Mouse (Mus musculus): ENCODE data around the gene Prodh2. TPM values are rescaled to one million over a fixed set of nuclear protein-coding genes. Genes with fewer than 3 reads are reported as not detected.

Gene Prodh2
- polyA plus RNA-seq, 1 experiment from 2014 or later = not detected

DNA sequence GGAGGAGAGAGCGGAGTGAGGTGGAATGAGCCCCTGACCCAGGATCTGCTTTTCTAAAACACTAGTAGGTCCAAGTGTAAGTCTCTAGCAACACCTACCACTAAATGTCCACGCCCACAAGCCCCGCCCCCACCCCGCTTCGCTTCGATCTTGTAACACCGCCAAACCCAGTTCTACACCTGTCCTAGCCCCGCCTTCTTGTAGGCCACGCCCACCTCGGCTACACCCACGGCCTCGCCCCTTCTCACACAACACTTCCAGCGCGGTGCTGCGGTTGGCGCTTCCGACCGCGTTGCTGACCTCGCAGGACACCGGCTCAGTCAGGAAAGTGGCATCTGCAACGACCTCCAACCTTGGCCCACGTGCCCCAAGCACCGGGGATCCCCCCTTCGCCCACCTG is 39.7 kb upstream of the Prodh2 start:
- Histone ChIP-seq H3K4me3 (ENCODE audit: low read depth, low read length) (no peak overlapping the region; the same call in 1 of the 2 replicates), H3K9ac (replicated peaks; ENCODE audit: low read depth) (no peak overlapping the region), H3K9me3 (ENCODE audit: low read length) (no peaks in the 10 kb centered on the region), H3K27ac (ENCODE audit: low read length) (no peak overlapping the region), H3K27me3 (replicated peaks; ENCODE audit: insufficient read depth, low read length) (peaks cover 43% of the 10 kb centered on the region), H3K36me3 (ENCODE audit: insufficient read depth, low read length) (no peaks in the 10 kb centered on the region), H3K4me2 (replicated peaks; ENCODE audit: low read depth, low read length) (no peak overlapping the region), H3K4me1 (ENCODE audit: insufficient read depth, low read depth, low read length) (no peaks in the 10 kb centered on the region)
- 2% methylated on average over 25 of the region's 25 CpGs for WGBS
- ATAC-seq (peak; percentile 55), DNase-seq (ENCODE audit: low spot score) (peak; percentile 38)
- TF ChIP-seq EP300 (IDR thresholded peaks at IDR 0.05) = no peak
- no peak for TF ChIP-seq CTCF (IDR thresholded peaks at IDR 0.05)

DNA sequence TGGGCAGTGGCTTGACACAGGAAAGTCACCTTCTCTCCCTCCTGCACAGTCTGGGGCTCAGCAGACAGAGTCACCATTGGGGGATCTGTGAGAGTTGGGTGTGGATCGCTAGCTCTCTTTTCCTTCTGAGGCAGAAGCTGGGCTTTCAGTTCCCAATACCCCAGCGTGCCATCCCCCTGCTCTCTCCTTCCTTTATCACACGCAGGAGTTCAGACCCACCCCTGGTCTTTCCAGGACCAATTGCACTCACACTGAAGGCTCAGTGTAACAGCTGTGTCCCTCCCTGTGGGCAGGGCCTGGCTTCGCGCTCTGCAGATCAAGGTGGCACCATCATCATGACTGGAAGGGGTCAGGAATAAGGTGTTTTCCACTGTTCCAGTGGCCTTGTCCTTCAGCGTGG is 39.2 kb upstream of the Prodh2 start:
- DNase-seq (ENCODE audit: low spot score) = no peak
- no peak for TF ChIP-seq EP300 (IDR thresholded peaks at IDR 0.05)
- H3K4me3 ChIP-seq (ENCODE audit: low read depth, low read length) = no peak overlapping the region
- H3K27me3 ChIP-seq (replicated peaks; ENCODE audit: insufficient read depth, low read length) = peaks cover 44% of the 10 kb centered on the region
- no peaks in the 10 kb centered on the region for H3K9me3 ChIP-seq (ENCODE audit: low read length)
- no peaks in the 10 kb centered on the region for H3K4me1 ChIP-seq (ENCODE audit: insufficient read depth, low read depth, low read length)
- no peak overlapping the region for H3K27ac ChIP-seq (ENCODE audit: low read length)
- H3K36me3 ChIP-seq (ENCODE audit: insufficient read depth, low read length) = no peaks in the 10 kb centered on the region
- H3K9ac ChIP-seq (replicated peaks; ENCODE audit: low read depth) = no peak overlapping the region
- ATAC-seq = no peak
- WGBS = 12% methylated on average over 6 of the region's 6 CpGs
- no peak overlapping the region for H3K4me2 ChIP-seq (replicated peaks; ENCODE audit: low read depth, low read length)

DNA sequence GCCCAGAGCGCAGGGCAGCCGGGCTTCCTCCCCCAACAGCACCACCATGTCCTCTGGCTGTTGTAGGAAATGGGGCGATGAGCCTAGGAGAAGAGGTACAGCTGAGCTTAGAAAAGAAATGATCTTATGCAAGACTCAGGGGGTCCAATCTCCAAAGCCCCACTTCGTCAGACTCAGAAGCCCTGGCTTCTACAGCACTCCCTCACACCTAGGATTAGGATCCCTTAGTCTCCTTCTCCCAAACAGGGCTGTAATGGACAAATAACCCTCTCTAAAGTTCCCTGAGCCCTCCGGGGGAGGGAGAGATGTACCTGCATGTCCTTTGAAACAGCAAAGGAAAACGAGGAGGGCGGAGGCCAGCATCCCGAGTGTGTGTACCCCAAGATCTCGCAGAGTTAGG is 36.9 kb upstream of the Prodh2 start:
- TF ChIP-seq CTCF (IDR thresholded peaks at IDR 0.05) (no peak), EP300 (IDR thresholded peaks at IDR 0.05) (no peak)
- Histone ChIP-seq H3K4me2 (replicated peaks; ENCODE audit: low read depth, low read length) (no peak overlapping the region), H3K27ac (ENCODE audit: low read length) (no peak overlapping the region), H3K27me3 (replicated peaks; ENCODE audit: insufficient read depth, low read length) (peaks cover 44% of the 10 kb centered on the region), H3K36me3 (ENCODE audit: insufficient read depth, low read length) (no peaks in the 10 kb centered on the region), H3K4me3 (ENCODE audit: low read depth, low read length) (no peak overlapping the region), H3K4me1 (ENCODE audit: insufficient read depth, low read depth, low read length) (no peaks in the 10 kb centered on the region), H3K9ac (replicated peaks; ENCODE audit: low read depth) (no peak overlapping the region), H3K9me3 (ENCODE audit: low read length) (no peaks in the 10 kb centered on the region)
- ATAC-seq = no peak
- WGBS = 2% methylated on average over 9 of the region's 9 CpGs
- DNase-seq (ENCODE audit: low spot score) = no peak

DNA sequence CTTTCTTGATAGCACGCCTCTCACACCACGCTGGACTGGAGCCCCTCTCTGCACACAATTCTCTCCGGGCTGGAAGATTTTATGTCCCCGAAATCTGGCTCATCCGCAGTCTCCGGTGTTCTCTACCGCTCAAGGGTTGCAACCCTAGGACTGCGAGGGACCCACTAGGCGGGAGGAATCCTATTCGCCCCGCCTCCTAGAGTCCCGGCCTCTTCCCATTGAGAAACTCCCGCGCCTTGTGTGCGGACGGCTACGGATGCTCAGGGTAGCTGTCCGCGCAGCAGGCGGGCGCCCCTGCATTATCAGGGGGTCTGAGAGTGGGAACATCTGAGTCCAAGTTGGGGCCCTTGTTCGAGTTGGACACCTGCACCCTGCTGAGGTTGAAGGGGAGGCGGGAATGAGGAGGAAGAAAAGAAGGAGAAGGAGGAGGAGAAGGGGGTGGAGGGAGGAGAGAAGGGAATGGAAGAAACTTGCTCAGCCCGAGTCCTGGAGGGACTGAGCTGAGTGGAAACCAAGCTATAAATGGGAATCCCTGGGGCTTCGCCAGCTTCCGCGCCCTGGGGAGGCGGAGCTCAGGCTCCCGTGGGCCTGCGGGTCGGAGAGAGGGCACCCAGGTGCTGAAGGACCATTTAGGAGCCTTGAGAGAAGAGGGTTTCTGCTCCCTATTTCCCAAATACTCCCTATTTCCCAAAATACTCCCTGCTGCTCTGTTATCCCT is 36.4 kb upstream of the Prodh2 start:
- TF ChIP-seq CTCF (IDR thresholded peaks at IDR 0.05) (no peak), EP300 (IDR thresholded peaks at IDR 0.05) (no peak)
- under 1% methylated on average over 31 of the region's 31 CpGs for WGBS
- DNase-seq (ENCODE audit: low spot score) = no peak
- ATAC-seq = no peak
- H3K4me3 ChIP-seq (ENCODE audit: low read depth, low read length) = no peak overlapping the region
- no peaks in the 10 kb centered on the region for H3K4me1 ChIP-seq (ENCODE audit: insufficient read depth, low read depth, low read length)
- no peak overlapping the region for H3K4me2 ChIP-seq (replicated peaks; ENCODE audit: low read depth, low read length)
- no peaks in the 10 kb centered on the region for H3K9me3 ChIP-seq (ENCODE audit: low read length)
- H3K27me3 ChIP-seq (replicated peaks; ENCODE audit: insufficient read depth, low read length) = peaks cover 44% of the 10 kb centered on the region
- H3K9ac ChIP-seq (replicated peaks; ENCODE audit: low read depth) = no peak overlapping the region
- H3K36me3 ChIP-seq (ENCODE audit: insufficient read depth, low read length) = no peaks in the 10 kb centered on the region
- no peak overlapping the region for H3K27ac ChIP-seq (ENCODE audit: low read length)

DNA sequence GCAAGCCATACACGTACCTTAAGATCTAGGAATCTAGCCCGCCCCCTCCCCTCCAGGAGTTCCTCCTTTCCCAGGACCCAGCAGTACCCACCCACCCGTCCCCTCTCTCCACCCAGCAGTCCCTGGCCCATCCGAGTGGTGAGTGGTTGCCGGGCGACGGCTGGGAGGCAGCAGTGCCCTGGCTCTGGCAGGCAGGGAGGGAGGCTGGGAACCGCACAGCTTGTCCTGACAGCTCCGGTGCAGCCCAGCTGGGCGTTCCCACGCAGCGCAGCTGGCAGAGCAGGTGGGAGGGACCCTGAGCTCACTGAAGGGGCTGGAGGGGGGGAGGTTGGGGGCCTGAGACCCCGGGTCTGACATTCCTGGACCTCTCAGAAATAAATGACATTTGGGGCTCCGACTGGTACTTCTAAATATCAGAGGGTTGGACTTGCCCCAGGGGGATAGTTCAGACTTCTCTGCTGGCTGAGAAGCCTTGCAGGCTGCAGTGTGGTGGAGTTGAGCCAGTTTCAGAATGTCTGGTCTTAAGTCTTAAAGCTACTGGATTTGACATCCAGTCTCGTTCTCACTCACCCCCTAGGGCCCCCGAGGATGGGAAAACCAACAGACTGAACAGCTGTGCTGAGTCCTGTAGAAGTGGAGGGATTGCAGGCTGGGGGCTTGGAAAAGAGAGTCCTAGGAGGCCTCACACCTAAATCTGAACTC is 35.6 kb upstream of the Prodh2 start, which contains the start of the genes Kirrel2 and Nphs1:
Kirrel2 (minus strand) TSS at position 62 of the 702 bp plus-strand sequence.
Nphs1 (plus strand) TSS at position 687 of the 702 bp plus-strand sequence.
- Histone ChIP-seq H3K27ac (ENCODE audit: low read length) (no peak within 1 kb of the TSS), H3K27me3 (replicated peaks; ENCODE audit: insufficient read depth, low read length) (peaks cover 38% of the 10 kb centered on the region), H3K9ac (replicated peaks; ENCODE audit: low read depth) (no peak within 1 kb of the TSS), H3K4me3 (ENCODE audit: low read depth, low read length) (no peak within 1 kb of the TSS), H3K4me2 (replicated peaks; ENCODE audit: low read depth, low read length) (no peak within 1 kb of the TSS), H3K4me1 (ENCODE audit: insufficient read depth, low read depth, low read length) (no peaks in the 10 kb centered on the region), H3K36me3 (ENCODE audit: insufficient read depth, low read length) (no peaks in the 10 kb centered on the region), H3K9me3 (ENCODE audit: low read length) (no peaks in the 10 kb centered on the region)
- 6% methylated on average over 13 of the region's 16 CpGs for WGBS
- no peak for TF ChIP-seq EP300 (IDR thresholded peaks at IDR 0.05)
- TF ChIP-seq CTCF (IDR thresholded peaks at IDR 0.05) = no peak
- no peak for DNase-seq (ENCODE audit: low spot score)
- ATAC-seq = no peak

DNA sequence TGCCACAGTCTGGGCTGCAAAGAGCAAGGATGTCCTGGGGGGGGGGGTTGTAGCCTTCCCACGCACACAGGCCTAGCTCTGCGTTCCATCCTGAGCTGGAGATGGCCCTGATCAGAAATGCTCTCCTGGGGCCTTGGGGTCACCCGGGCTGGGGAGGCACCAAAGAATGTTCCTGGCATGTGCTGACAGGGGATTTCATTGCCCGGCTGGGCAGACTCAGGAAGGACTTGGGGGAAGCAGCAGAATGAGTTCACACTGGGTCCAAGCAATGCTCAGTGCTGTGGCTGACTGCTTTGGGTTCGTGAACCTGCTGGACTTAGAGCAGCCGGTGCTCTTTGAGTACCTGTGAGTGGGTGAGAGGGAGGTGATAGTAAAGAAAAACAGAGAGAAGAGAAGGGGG is 33.9 kb upstream of the Prodh2 start:
- Histone ChIP-seq H3K4me3 (ENCODE audit: low read depth, low read length) (no peak overlapping the region), H3K9ac (replicated peaks; ENCODE audit: low read depth) (no peak overlapping the region), H3K9me3 (ENCODE audit: low read length) (no peaks in the 10 kb centered on the region), H3K4me1 (ENCODE audit: insufficient read depth, low read depth, low read length) (no peaks in the 10 kb centered on the region), H3K36me3 (ENCODE audit: insufficient read depth, low read length) (no peaks in the 10 kb centered on the region), H3K27me3 (replicated peaks; ENCODE audit: insufficient read depth, low read length) (peaks cover 28% of the 10 kb centered on the region), H3K27ac (ENCODE audit: low read length) (no peak overlapping the region), H3K4me2 (replicated peaks; ENCODE audit: low read depth, low read length) (no peak overlapping the region)
- no peak for ATAC-seq
- DNase-seq (ENCODE audit: low spot score) = no peak
- WGBS = 36% methylated on average over 6 of the region's 6 CpGs
- TF ChIP-seq EP300 (IDR thresholded peaks at IDR 0.05) = no peak
- no peak for TF ChIP-seq CTCF (IDR thresholded peaks at IDR 0.05)
